Mouse (Mus musculus): ENCODE measurements at regions not wholly inside any gene's neighbourhood (a gene's known extent, or its start where the extent isn't known, plus 50 kb on each side); places are given as distances from the start of the nearest gene placed in this dataset.

- ATAC-seq (ENCODE audit: insufficient number of reproducible peaks, insufficient read depth, low FRiP score, low read depth), result no peak
- Histone ChIP-seq H3K4me1 (ENCODE audit: control insufficient read depth, insufficient read depth, low read length) (no peaks in the 10 kb centered on the region), H3K27me3 (ENCODE audit: control insufficient read depth, insufficient read depth, low read length) (no peaks in the 10 kb centered on the region), H3K9ac (replicated peaks; ENCODE audit: low read depth, low read length) (no peak overlapping the region), H3K4me2 (replicated peaks; ENCODE audit: low read depth, low read length) (no peak overlapping the region), H3K9me3 (ENCODE audit: control insufficient read depth, low read depth, low read length) (no peaks in the 10 kb centered on the region), H3K27ac (ENCODE audit: low read length) (no peak overlapping the region), H3K36me3 (ENCODE audit: control insufficient read depth, insufficient read depth, low read length) (no peaks in the 10 kb centered on the region), H3K4me3 (ENCODE audit: low read depth, low read length) (no peak overlapping the region)
- 54% methylated on average over 1 of the region's 1 CpGs for WGBS
Measured at GRCm38 (mm10) chr15:25305801-25306200, 107.8 kb downstream of the Basp1 start.

- H3K27me3 ChIP-seq (ENCODE audit: control insufficient read depth, insufficient read depth, low read length), result no peaks in the 10 kb centered on the region
- no peak overlapping the region for H3K4me3 ChIP-seq (ENCODE audit: low read depth, low read length)
- no peaks in the 10 kb centered on the region for H3K4me1 ChIP-seq (ENCODE audit: control insufficient read depth, insufficient read depth, low read length)
- no peaks in the 10 kb centered on the region for H3K36me3 ChIP-seq (ENCODE audit: control insufficient read depth, insufficient read depth, low read length)
- 65% methylated on average over 3 of the region's 3 CpGs for WGBS
- no peak for ATAC-seq (ENCODE audit: insufficient number of reproducible peaks, insufficient read depth, low FRiP score, low read depth)
- H3K4me2 ChIP-seq (replicated peaks; ENCODE audit: low read depth, low read length), result no peak overlapping the region
- H3K9me3 ChIP-seq (ENCODE audit: control insufficient read depth, low read depth, low read length), result no peaks in the 10 kb centered on the region
- H3K27ac ChIP-seq (ENCODE audit: low read length), result no peak overlapping the region
- H3K9ac ChIP-seq (replicated peaks; ENCODE audit: low read depth, low read length), result no peak overlapping the region
Measured at GRCm38 (mm10) chr15:25303379-25303778, 110.2 kb downstream of the Basp1 start.

- no peak overlapping the region for H3K4me2 ChIP-seq (replicated peaks; ENCODE audit: low read depth, low read length)
- no peaks in the 10 kb centered on the region for H3K36me3 ChIP-seq (ENCODE audit: control insufficient read depth, insufficient read depth, low read length)
- H3K27me3 ChIP-seq (ENCODE audit: control insufficient read depth, insufficient read depth, low read length), result no peaks in the 10 kb centered on the region
- no peak overlapping the region for H3K4me3 ChIP-seq (ENCODE audit: low read depth, low read length)
- no peaks in the 10 kb centered on the region for H3K4me1 ChIP-seq (ENCODE audit: control insufficient read depth, insufficient read depth, low read length)
- no peak for ATAC-seq (ENCODE audit: insufficient number of reproducible peaks, insufficient read depth, low FRiP score, low read depth)
- no peaks in the 10 kb centered on the region for H3K9me3 ChIP-seq (ENCODE audit: control insufficient read depth, low read depth, low read length)
- WGBS, result 54% methylated on average over 8 of the region's 8 CpGs
- H3K27ac ChIP-seq (ENCODE audit: low read length), result no peak overlapping the region
- H3K9ac ChIP-seq (replicated peaks; ENCODE audit: low read depth, low read length), result no peak overlapping the region
Measured at GRCm38 (mm10) chr15:25302671-25303294, 110.8 kb downstream of the Basp1 start.

DNA sequence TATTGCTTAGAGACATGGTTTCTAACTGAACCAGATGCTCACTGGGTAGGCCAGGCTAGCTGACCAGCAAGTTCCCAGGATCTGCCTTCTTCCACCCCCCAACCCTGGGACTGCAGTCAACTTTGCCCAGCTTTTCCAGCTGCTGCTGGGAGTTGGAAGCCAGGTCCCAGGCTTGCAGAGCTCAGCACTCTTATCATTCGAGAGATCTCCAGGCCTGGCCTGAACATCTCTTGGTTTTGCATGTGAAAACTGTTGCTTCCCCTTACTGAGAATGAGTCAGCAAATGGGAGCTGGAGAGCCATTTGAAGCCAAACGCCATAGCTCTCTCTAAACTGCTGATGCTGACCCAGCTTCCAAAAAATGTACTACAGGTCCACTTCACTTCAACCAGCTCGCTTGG, 111.8 kb downstream of the Basp1 start:
- Histone ChIP-seq H3K36me3 (ENCODE audit: control insufficient read depth, insufficient read depth, low read length) (no peaks in the 10 kb centered on the region), H3K9ac (replicated peaks; ENCODE audit: low read depth, low read length) (no peak overlapping the region), H3K4me3 (ENCODE audit: low read depth, low read length) (no peak overlapping the region), H3K9me3 (ENCODE audit: control insufficient read depth, low read depth, low read length) (no peaks in the 10 kb centered on the region), H3K4me1 (ENCODE audit: control insufficient read depth, insufficient read depth, low read length) (no peaks in the 10 kb centered on the region), H3K27me3 (ENCODE audit: control insufficient read depth, insufficient read depth, low read length) (no peaks in the 10 kb centered on the region), H3K27ac (ENCODE audit: low read length) (no peak overlapping the region), H3K4me2 (replicated peaks; ENCODE audit: low read depth, low read length) (no peak overlapping the region)
- 51% methylated on average over 3 of the region's 3 CpGs for WGBS
- no peak for ATAC-seq (ENCODE audit: insufficient number of reproducible peaks, insufficient read depth, low FRiP score, low read depth)

GRCm38 (mm10) chr15:25297278-25297677, 116.3 kb downstream of the Basp1 start:
- H3K27ac ChIP-seq (ENCODE audit: low read length), result no peak overlapping the region
- ATAC-seq (ENCODE audit: insufficient number of reproducible peaks, insufficient read depth, low FRiP score, low read depth), result no peak
- no peaks in the 10 kb centered on the region for H3K27me3 ChIP-seq (ENCODE audit: control insufficient read depth, insufficient read depth, low read length)
- H3K4me1 ChIP-seq (ENCODE audit: control insufficient read depth, insufficient read depth, low read length), result no peaks in the 10 kb centered on the region
- H3K4me3 ChIP-seq (ENCODE audit: low read depth, low read length), result no peak overlapping the region
- H3K9me3 ChIP-seq (ENCODE audit: control insufficient read depth, low read depth, low read length), result no peaks in the 10 kb centered on the region
- WGBS, result 88% methylated on average over 5 of the region's 5 CpGs
- H3K4me2 ChIP-seq (replicated peaks; ENCODE audit: low read depth, low read length), result no peak overlapping the region
- no peak overlapping the region for H3K9ac ChIP-seq (replicated peaks; ENCODE audit: low read depth, low read length)
- no peaks in the 10 kb centered on the region for H3K36me3 ChIP-seq (ENCODE audit: control insufficient read depth, insufficient read depth, low read length)

- no peak for ATAC-seq (ENCODE audit: insufficient number of reproducible peaks, insufficient read depth, low FRiP score, low read depth)
- no peak overlapping the region for H3K27ac ChIP-seq (ENCODE audit: low read length)
- no peaks in the 10 kb centered on the region for H3K9me3 ChIP-seq (ENCODE audit: control insufficient read depth, low read depth, low read length)
- H3K27me3 ChIP-seq (ENCODE audit: control insufficient read depth, insufficient read depth, low read length), result no peaks in the 10 kb centered on the region
- WGBS, result 80% methylated on average over 11 of the region's 11 CpGs
- no peak overlapping the region for H3K4me3 ChIP-seq (ENCODE audit: low read depth, low read length)
- no peaks in the 10 kb centered on the region for H3K36me3 ChIP-seq (ENCODE audit: control insufficient read depth, insufficient read depth, low read length)
- no peak overlapping the region for H3K4me2 ChIP-seq (replicated peaks; ENCODE audit: low read depth, low read length)
- no peaks in the 10 kb centered on the region for H3K4me1 ChIP-seq (ENCODE audit: control insufficient read depth, insufficient read depth, low read length)
- H3K9ac ChIP-seq (replicated peaks; ENCODE audit: low read depth, low read length), result no peak overlapping the region
Measured at GRCm38 (mm10) chr15:25296714-25297113, 116.8 kb downstream of the Basp1 start.

DNA sequence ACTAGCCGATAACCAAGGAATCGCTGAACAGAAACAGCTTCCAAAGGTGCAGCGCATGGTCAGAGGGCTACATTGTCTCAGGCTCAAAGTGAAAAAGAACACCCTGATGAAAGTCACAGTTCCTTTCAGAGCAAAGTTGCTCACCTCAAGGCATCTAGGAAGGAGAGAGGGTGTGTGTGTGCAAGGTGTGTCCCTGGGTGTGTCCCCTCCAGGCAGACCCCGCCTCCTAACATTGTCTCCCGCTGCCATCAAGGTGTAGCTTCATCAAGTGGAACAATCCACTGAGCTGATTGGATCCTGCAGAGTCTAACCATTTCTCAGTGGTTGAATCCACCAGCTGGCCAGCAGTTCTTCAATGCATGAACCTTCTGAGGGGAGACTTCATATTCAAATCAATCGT, 117.8 kb downstream of the Basp1 start:
- Histone ChIP-seq H3K27me3 (ENCODE audit: control insufficient read depth, insufficient read depth, low read length) (no peaks in the 10 kb centered on the region), H3K9ac (replicated peaks; ENCODE audit: low read depth, low read length) (no peak overlapping the region), H3K4me2 (replicated peaks; ENCODE audit: low read depth, low read length) (no peak overlapping the region), H3K4me1 (ENCODE audit: control insufficient read depth, insufficient read depth, low read length) (no peaks in the 10 kb centered on the region), H3K4me3 (ENCODE audit: low read depth, low read length) (no peak overlapping the region), H3K27ac (ENCODE audit: low read length) (no peak overlapping the region), H3K36me3 (ENCODE audit: control insufficient read depth, insufficient read depth, low read length) (no peaks in the 10 kb centered on the region), H3K9me3 (ENCODE audit: control insufficient read depth, low read depth, low read length) (no peaks in the 10 kb centered on the region)
- 97% methylated on average over 6 of the region's 6 CpGs for WGBS
- ATAC-seq (ENCODE audit: insufficient number of reproducible peaks, insufficient read depth, low FRiP score, low read depth), result no peak

GRCm38 (mm10) chr15:25291231-25291691, 122.3 kb downstream of the Basp1 start:
- Histone ChIP-seq H3K9me3 (ENCODE audit: control insufficient read depth, low read depth, low read length) (no peaks in the 10 kb centered on the region), H3K27ac (ENCODE audit: low read length) (no peak overlapping the region), H3K4me3 (ENCODE audit: low read depth, low read length) (no peak overlapping the region), H3K36me3 (ENCODE audit: control insufficient read depth, insufficient read depth, low read length) (no peaks in the 10 kb centered on the region), H3K4me1 (ENCODE audit: control insufficient read depth, insufficient read depth, low read length) (no peaks in the 10 kb centered on the region), H3K9ac (replicated peaks; ENCODE audit: low read depth, low read length) (no peak overlapping the region), H3K4me2 (replicated peaks; ENCODE audit: low read depth, low read length) (no peak overlapping the region), H3K27me3 (ENCODE audit: control insufficient read depth, insufficient read depth, low read length) (no peaks in the 10 kb centered on the region)
- WGBS, result 54% methylated on average over 10 of the region's 10 CpGs
- no peak for ATAC-seq (ENCODE audit: insufficient number of reproducible peaks, insufficient read depth, low FRiP score, low read depth)

DNA sequence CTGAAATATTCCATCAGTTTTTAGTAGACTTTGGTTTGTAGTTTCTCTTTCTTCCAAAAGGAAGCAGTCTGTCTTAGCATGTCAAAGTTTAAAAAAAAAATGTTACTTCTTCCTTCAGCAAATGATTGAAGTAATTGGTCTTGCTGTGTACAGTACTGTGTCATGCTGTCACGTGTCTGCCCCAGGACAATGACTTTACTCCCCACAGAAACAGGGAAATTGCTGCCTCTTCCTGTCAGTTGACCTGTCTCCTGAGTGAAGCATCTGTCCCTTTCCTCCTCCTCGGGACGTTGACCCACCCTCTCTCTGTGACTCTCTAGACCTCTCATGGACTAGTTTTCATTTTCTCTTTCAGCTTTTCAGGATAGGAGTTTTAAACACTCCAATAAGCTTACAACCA, 125.7 kb downstream of the Basp1 start:
- H3K4me3 ChIP-seq (ENCODE audit: low read depth, low read length), result no peak overlapping the region
- H3K4me2 ChIP-seq (replicated peaks; ENCODE audit: low read depth, low read length), result no peak overlapping the region
- no peak for ATAC-seq (ENCODE audit: insufficient number of reproducible peaks, insufficient read depth, low FRiP score, low read depth)
- H3K9ac ChIP-seq (replicated peaks; ENCODE audit: low read depth, low read length), result no peak overlapping the region
- no peak overlapping the region for H3K27ac ChIP-seq (ENCODE audit: low read length)
- H3K9me3 ChIP-seq (ENCODE audit: control insufficient read depth, low read depth, low read length), result no peaks in the 10 kb centered on the region
- H3K27me3 ChIP-seq (ENCODE audit: control insufficient read depth, insufficient read depth, low read length), result no peaks in the 10 kb centered on the region
- 36% methylated on average over 3 of the region's 3 CpGs for WGBS
- H3K36me3 ChIP-seq (ENCODE audit: control insufficient read depth, insufficient read depth, low read length), result no peaks in the 10 kb centered on the region
- no peaks in the 10 kb centered on the region for H3K4me1 ChIP-seq (ENCODE audit: control insufficient read depth, insufficient read depth, low read length)

Measured in stomach, embryonic 14.5 days (tissue).